Mouse (Mus musculus) limb, embryonic 14.5 days (tissue): ENCODE results near the gene Tlr9. TPM values are rescaled to one million over a fixed set of nuclear protein-coding genes. Genes with fewer than 3 reads are reported as not detected.
A peak's percentile ranks its signal among the peaks of the same experiment; 100 is the strongest.

Experiments used
- ATAC-seq: fragments of 200-750 bp; cut with Nextera tagmentation; 2 replicates; pipeline ENCODE4 v1.8.0; 2017; ENCODE audit warnings: low read depth, moderate number of reproducible peaks, moderate TSS enrichment; ENCODE audit not compliant: low FRiP score
- DNase-seq: peaks from one replicate; pipeline ENCODE4 v3.0.0-alpha.2; 2015; ENCODE audit warnings: low spot score
- H3K27ac ChIP-seq: fragments of 300-500 bp; sonication (generic); replicated peaks from 2 replicates; pipeline ENCODE4 v1.5.1; 2014; ENCODE audit warnings: low read depth, mild to moderate bottlenecking, low read length, moderate library complexity, mixed read lengths
- H3K27me3 ChIP-seq: fragments of 300-500 bp; sonication (generic); 2 replicates; pipeline ENCODE4 v1.6.1; 2014; ENCODE audit warnings: low read length, mixed read lengths; ENCODE audit not compliant: control insufficient read depth, insufficient read depth
- H3K36me3 ChIP-seq: fragments of 300-500 bp; sonication (generic); 2 replicates; pipeline ENCODE4 v1.6.1; 2014; ENCODE audit warnings: mild to moderate bottlenecking, low read length, moderate library complexity, mixed read lengths; ENCODE audit not compliant: control insufficient read depth, insufficient read depth
- H3K4me1 ChIP-seq: fragments of 300-500 bp; sonication (generic); 2 replicates; pipeline ENCODE4 v1.6.1; 2014; ENCODE audit warnings: antibody characterized with exemption, low read length, mixed read lengths; ENCODE audit not compliant: control insufficient read depth, insufficient read depth
- H3K4me2 ChIP-seq: fragments of 300-500 bp; sonication (generic); replicated peaks from 2 replicates; pipeline ENCODE4 v1.6.1; 2014; ENCODE audit warnings: low read depth, mild to moderate bottlenecking, low read length, moderate library complexity; ENCODE audit not compliant: severe bottlenecking
- H3K4me3 ChIP-seq: fragments of 300-500 bp; sonication (generic); replicated peaks from 2 replicates; pipeline ENCODE4 v1.5.1; 2014; ENCODE audit warnings: low read length
- H3K9ac ChIP-seq: fragments of 300-500 bp; sonication (generic); 2 replicates; pipeline ENCODE4 v1.6.1; 2014; ENCODE audit warnings: mild to moderate bottlenecking, low read depth, low read length, moderate library complexity; ENCODE audit not compliant: severe bottlenecking
- H3K9me3 ChIP-seq: fragments of 300-500 bp; sonication (generic); 2 replicates; pipeline ENCODE4 v1.6.1; 2016; ENCODE audit warnings: low read length; ENCODE audit not compliant: control insufficient read depth
- POLR2A ChIP-seq: fragments of 200-500 bp; IDR thresholded peaks from 2 replicates; pipeline ENCODE4 v1.8.0; 2012; ENCODE audit warnings: inconsistent platforms, mild to moderate bottlenecking, moderate library complexity, borderline replicate concordance; ENCODE audit not compliant: insufficient read depth, insufficient read length; ENCODE audit errors: extremely low read depth
- WGBS: fragments of 180-500 bp; shearing (Covaris S2); extraction: QIAGEN DNeasy Blood & Tissue Kit; methylation state at CpG from one replicate; pipeline ENCODE4 v1.1.7; 2014; 5-methylcytosine and 5-hydroxymethylcytosine counted together
- polyA plus RNA-seq, 2 experiments: library from polyadenylated mRNA; depleted of rRNA in 1 of 2; stranded (reverse) in 1 of 2; unstranded in 1 of 2; fragments of >200 nt; fragmentation: Nextera tagmentation in 1 of 2; extraction: Ambion mirVana in 1 of 2; gene quantifications; 2 replicates each; pipeline versions ENCODE4 v1.2.1 to v1.2.3; 2012 to 2014

The Tlr9 gene
- polyA plus RNA-seq (2012; rRNA removed), result 0.96 and 0.99 TPM in 2 replicates
- polyA plus RNA-seq (2014; fragmentation: Nextera tagmentation; extraction: Ambion mirVana), result 0.08 and 0.11 TPM in 2 replicates

DNA sequence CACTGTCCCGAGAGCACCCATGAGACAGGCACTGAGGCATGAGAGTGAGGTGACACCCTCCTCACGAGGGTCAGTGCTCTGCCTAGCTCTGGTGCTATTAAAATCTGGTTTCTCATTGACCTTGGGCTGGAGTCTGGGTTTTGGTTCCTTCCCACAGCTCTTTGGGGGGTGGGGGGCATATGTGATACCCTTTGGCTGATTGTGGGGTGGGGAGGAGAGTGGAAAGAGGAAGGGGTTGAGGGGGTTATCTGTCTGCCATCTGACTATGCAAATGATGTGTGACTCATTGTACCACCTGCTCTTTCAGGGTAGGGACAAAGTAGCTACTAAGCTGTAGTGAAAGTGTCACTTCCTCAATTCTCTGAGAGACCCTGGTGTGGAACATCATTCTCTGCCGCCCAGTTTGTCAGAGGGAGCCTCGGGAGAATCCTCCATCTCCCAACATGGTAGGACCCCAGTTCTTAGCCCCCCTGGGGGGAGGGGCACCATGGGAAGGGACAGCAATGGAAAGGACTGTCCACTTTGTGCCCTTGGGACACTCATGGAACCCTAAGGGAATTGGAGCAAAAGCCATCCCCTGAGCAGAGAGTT, at the start of gene Tlr9:
Gene Tlr9, plus strand, starts transcription at position 338 of the 591 bp plus-strand sequence.
- Histone ChIP-seq H3K4me2 (no peak within 1 kb of the TSS), H3K4me1 (peaks cover 6% of the 10 kb centered on the region), H3K27ac (no peak within 1 kb of the TSS), H3K27me3 (no peaks in the 10 kb centered on the region), H3K36me3 (no peaks in the 10 kb centered on the region), H3K9me3 (no peaks in the 10 kb centered on the region), H3K4me3 (no peak within 1 kb of the TSS), H3K9ac (no peak within 1 kb of the TSS)
- ATAC-seq (no peak), DNase-seq (no peak)
- WGBS, result 74% methylated on average over 4 of the region's 4 CpGs
- no peak for TF ChIP-seq POLR2A

DNA sequence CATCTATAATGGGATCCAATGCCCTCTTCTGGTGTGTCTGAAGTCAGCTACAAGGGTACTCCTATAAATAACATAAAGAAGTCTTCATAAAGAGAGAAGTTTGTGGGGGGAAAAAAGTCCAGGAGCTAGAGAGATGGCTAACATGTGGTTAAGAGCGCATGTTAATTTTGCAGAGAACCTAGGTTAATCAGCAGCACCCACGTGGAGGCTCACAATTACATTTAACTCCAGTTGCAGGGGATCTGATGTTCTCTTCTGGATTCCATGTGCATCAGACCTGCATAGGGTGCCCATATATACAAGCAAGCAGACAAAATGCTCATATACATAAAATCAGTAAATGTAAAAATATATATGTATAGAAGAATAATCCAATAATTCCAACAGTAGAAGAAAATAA, 49.0 kb upstream of the Tlr9 start:
- peak overlapping the region; percentile 73 for H3K4me2 ChIP-seq
- TF ChIP-seq POLR2A, result no peak
- H3K4me3 ChIP-seq, result peak overlapping the region; percentile 76
- ATAC-seq, result no peak
- 52% methylated on average over 2 of the region's 2 CpGs for WGBS
- no peak overlapping the region for H3K27ac ChIP-seq
- H3K9me3 ChIP-seq, result no peaks in the 10 kb centered on the region
- no peaks in the 10 kb centered on the region for H3K27me3 ChIP-seq
- no peak overlapping the region for H3K9ac ChIP-seq
- peaks cover 27% of the 10 kb centered on the region for H3K4me1 ChIP-seq
- H3K36me3 ChIP-seq, result peaks cover 23% of the 10 kb centered on the region
- no peak for DNase-seq

DNA sequence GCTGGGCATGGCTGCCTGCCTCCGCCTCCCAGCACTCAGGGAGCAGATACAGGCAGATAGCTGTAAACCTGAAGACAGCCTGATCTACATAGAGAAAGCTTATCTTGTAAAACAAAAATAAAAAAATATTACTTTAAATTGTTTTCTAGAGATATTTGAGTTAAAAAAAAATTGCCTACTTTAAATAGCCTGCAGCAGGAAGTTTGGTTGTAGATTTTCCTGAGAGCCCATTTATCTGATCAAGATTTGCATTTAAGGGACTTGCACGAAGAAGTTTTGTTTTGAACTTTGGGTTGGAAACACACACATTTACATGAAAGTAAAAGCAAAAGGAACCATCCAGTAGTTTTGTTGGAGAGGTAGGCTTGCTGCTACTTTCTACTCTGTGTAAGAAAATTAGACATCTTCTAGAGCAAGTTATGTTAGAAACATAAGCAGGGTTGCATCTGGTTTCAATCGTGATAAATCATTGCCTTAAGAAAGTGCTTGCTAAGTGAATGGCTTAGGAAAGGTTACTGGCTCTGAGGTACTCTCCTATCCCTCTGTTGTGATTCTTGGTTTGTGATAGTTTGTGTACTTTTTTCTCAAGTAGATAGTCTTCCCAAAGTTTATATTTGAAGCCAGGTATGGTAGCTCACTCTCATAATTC, 46.7 kb upstream of the Tlr9 start:
- no peak for ATAC-seq
- H3K9me3 ChIP-seq, result no peaks in the 10 kb centered on the region
- H3K27me3 ChIP-seq, result no peaks in the 10 kb centered on the region
- H3K4me1 ChIP-seq, result peaks cover 22% of the 10 kb centered on the region
- H3K4me3 ChIP-seq, result no peak overlapping the region
- 50% methylated on average over 3 of the region's 3 CpGs for WGBS
- no peak for TF ChIP-seq POLR2A
- no peak overlapping the region for H3K4me2 ChIP-seq
- H3K9ac ChIP-seq, result no peak overlapping the region
- peaks cover 45% of the 10 kb centered on the region for H3K36me3 ChIP-seq
- no peak for DNase-seq
- H3K27ac ChIP-seq, result no peak overlapping the region

DNA sequence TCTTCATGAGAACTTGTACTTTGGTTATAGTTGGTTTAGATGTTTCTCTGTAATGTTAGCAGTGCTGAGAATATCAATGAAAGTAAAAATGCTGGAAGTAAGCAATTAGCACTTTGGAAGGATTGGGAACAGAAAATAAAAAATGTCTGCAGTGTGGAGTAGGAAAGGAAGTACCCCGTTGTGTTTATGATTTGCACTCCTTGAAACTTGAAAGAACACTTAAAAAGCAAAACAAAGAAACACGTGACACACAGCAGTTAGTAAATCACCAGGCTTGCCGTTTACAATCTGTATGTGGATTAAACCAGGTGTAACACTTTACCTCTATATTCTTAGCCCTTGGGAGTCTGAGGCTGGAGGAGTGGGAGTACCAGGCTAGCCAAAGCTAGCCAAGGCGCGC, 45.6 kb upstream of the Tlr9 start:
- Histone ChIP-seq H3K36me3 (peaks cover 56% of the 10 kb centered on the region), H3K27ac (no peak overlapping the region), H3K9ac (no peak overlapping the region), H3K4me2 (no peak overlapping the region), H3K4me1 (peaks cover 22% of the 10 kb centered on the region), H3K4me3 (no peak overlapping the region), H3K27me3 (no peaks in the 10 kb centered on the region), H3K9me3 (no peaks in the 10 kb centered on the region)
- 41% methylated on average over 5 of the region's 5 CpGs for WGBS
- ATAC-seq (no peak), DNase-seq (no peak)
- TF ChIP-seq POLR2A, result no peak

DNA sequence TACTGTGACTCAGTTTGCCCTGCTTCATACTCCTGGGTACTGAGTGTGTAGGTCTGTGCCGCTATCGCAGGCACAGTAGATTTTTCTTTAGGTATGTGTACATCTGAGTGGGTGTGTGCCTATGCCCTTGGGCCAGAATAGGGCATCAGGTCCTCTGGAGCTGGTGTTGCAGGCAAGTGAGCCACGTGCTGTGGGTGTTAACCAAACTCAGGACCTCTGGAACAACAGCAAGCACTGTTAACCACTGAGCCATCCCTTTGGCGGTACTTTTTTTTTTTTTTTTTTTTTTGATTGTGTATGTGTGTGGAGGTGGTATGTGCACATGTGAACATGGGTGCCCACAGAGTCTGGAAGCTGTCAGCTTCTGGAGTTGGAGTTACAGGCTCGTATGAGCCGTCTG, 44.6 kb upstream of the Tlr9 start:
- Histone ChIP-seq H3K4me2 (no peak overlapping the region), H3K4me3 (no peak overlapping the region), H3K9ac (no peak overlapping the region), H3K9me3 (no peaks in the 10 kb centered on the region), H3K4me1 (peaks cover 22% of the 10 kb centered on the region), H3K27me3 (no peaks in the 10 kb centered on the region), H3K27ac (no peak overlapping the region), H3K36me3 (peaks cover 66% of the 10 kb centered on the region)
- no peak for DNase-seq
- no peak for TF ChIP-seq POLR2A
- no peak for ATAC-seq
- WGBS, result 83% methylated on average over 6 of the region's 6 CpGs
